Mouse (Mus musculus) heart, postnatal 0 days (tissue): ENCODE measurements at regions not wholly inside any gene's neighbourhood (a gene's known extent, or its start where the extent isn't known, plus 50 kb on each side); places are given as distances from the start of the nearest gene placed in this dataset.

Experiments
- CTCF ChIP-seq: IDR thresholded peaks from 2 replicates; pipeline ENCODE4 v1.5.1; 2016; ENCODE audit warnings: antibody characterized with exemption, control low read depth, low read depth
- EP300 ChIP-seq: IDR thresholded peaks from 2 replicates; pipeline ENCODE4 v1.6.1; 2016; ENCODE audit warnings: antibody characterized with exemption, low read depth

GRCm38 (mm10) chr4:110127941-110128520 lies 150.2 kb downstream of the Dmrta2 start:
- TF ChIP-seq CTCF (no peak), EP300 (no peak)
